Mouse (Mus musculus): ENCODE data around the gene Adam17.

Adam17 gene

DNA sequence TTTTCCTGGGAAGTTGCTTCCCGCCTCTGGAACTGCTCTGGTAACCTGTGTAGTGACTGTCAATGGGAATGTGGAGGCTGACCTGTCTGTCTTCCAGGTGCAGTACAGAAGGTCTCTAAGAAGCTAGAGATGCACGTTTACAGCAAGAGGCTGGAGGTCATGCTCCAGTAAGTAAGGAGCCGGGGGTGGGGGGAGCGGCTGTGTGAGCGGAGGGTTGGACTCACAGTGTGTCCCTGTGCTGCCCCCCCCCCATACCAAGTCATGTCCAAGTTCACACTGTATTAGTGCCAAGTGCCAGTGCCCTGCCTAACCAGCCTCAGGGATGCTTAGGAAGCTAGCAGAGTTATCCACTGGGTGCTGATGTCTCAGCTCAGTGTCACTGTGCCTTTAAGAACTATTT, 61.2 kb downstream of the Adam17 start:
- DNase-seq (ENCODE audit: low read depth), result no peak

DNA sequence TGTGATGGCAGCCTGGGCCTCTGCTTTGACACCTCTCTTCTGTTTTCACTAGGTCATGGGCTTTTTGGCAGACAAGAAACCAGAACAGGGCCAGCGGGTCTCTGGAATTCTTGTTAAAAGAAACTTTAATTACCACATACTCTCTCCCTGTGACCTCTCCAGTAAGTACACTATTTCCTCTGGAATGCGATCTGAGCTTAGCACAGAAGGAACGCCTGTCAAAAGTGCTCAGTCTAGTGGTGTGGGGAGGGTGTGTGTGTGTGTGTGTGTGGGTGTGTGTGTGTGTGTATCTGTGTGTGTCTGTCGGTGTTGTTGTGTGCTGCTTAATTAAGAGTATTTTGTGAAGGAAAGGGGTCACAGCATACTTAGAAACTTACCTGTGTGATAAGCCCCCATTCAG, 66.7 kb downstream of the Adam17 start:
- DNase-seq (ENCODE audit: low read depth), result no peak

DNA sequence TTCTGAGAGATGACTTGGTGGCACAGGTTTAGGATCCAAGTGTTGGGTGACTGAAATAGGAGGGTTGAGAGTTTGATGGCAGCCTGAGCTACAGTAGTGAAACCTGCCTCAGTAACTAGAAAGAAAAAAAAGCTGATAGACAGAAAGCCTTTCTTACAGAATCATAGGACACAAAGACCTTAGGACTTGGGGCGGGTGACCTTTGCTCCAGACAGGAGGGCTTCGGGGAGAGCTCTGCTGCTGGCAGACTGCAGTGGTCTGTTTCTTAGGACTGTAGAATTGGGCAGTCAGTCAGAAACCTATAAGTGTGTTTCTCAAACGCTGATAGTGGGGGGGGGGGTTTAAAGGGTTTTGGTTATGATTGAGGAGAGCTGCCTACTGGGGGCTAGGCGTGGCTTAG, 67.7 kb downstream of the Adam17 start:
- no peak for DNase-seq (ENCODE audit: low read depth)

DNA sequence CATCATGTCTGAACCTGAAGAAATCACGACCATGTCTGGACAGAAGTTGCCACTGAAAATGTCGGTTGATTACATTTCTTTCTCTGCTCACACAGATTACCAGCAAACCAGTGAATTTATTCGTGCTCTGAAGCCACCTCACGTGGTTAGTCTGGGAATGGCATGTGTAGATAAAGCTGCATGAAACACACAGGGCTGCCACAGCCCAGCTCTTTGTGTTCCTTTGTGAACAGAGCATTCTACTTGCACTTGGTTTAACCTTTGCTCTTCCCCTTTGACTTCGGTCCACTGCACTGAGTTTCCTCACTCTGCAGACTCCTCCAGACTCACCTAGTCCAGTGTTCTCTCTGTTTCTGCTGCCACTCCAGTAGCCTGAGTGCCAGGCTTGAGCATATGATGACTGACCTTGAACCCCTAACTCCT, 71.1 kb downstream of the Adam17 start:
- no peak for DNase-seq (ENCODE audit: low read depth)

DNA sequence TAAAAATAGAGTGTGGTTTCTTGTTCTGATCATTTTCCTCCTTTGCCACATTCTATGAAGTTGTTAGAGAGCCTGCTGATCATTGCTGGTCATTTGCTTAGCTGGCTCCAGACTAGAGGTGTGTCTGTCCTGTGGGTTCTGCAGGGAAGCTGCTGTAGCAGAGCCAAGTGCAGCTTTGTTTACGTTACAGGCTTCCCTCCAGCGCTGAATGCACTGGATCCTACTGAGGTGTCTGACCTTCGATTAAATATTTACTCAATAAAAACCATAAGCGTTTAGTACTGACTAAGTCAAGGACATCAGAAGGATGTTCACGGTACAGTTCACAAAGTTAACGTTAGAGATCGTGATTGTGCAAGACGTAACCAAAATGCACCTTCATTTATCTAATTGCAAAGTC, 71.5 kb downstream of the Adam17 start:
- DNase-seq (ENCODE audit: low read depth), result no peak

DNA sequence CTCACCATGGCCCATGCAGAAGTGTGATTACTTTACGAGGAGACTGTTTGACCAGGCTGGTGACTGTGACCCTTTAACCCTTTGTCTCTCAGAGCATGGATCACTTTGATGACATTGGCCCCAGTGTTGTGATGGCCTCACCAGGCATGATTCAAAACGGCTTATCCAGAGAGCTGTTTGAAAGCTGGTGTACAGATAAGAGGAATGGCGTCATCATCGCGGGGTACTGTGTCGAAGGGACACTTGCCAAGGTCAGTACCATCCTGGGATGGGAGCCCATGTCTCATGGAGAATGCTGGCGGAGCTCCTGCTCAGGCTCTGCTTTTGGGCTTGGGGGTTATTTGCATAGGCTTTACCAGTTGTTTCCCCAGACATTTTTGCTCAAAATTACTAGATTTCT, 72.1 kb downstream of the Adam17 start:
- no peak for DNase-seq (ENCODE audit: low read depth)

DNA sequence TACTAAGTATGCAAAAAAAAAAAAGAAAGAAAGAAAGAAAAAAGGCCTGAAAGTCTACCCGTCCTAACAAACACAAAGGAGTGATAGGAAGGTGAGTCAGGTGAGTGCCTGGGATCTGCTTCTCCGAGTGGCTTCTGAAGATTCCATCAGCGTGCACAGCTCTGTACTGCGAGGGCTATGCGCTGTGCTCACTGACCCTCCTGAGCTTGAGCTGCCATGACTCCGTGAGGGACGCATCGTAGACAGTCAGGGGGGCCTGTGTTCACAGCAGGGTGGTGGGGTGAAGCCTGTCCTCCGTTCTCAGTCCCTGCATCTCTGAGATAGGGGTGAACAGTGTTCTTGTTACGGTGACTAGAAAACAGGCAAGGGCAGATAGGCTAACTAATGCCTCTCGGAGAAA, 74.6 kb downstream of the Adam17 start:
- DNase-seq (ENCODE audit: low read depth), result no peak

DNA sequence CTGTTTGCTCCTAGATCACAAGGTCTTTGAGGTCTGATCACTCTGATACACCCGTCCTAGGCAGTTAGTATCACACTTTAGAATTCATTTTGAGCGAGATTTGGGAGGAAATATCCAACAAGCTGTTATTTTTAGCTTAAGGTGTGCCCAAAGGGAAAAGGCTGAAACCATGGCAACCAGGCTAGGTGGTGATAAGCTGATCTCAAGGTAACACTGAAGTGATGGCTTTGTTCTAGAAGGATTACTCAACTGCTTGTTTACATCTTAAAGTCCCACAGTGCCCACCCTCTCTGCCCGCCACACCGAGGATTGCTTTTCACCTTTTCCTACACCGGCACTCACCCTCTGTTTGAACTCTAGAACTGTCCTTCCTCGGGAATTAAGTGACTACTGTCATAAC, 83.8 kb downstream of the Adam17 start:
- no peak for DNase-seq (ENCODE audit: low read depth)

DNA sequence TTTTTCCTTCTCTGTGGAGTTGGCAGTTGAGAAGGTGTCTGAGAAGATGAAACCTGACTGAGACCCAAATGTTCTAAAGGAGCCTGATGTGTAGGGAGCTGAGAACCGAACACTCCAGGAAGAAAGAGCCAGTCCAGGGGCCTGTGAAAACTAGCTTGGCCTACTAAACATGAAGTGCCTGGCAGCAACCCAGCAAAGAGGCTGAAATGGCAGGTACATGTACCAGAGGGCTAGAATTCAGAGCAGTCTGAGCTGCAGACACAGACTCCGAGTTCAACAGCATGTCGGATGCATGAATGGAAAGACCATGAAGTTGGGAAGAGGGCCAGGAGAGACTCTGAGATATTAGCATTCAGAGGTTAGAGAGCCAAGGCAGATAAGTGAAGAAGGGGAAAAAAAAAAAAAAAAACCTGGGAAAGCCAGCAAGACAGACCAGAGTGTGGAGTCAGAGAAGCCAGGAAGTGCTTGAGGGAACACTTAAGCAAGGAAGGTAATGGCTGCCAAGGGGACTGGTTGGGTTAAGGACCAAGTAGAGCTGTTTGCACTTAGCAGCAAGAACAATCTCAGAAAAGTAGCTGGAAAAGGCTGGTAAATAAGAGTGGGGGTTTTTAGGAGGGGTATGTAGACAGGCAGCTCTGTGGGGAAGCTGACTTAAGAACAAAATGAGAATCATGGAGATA, 84.6 kb downstream of the Adam17 start:
- no peak for DNase-seq (ENCODE audit: low read depth)

DNA sequence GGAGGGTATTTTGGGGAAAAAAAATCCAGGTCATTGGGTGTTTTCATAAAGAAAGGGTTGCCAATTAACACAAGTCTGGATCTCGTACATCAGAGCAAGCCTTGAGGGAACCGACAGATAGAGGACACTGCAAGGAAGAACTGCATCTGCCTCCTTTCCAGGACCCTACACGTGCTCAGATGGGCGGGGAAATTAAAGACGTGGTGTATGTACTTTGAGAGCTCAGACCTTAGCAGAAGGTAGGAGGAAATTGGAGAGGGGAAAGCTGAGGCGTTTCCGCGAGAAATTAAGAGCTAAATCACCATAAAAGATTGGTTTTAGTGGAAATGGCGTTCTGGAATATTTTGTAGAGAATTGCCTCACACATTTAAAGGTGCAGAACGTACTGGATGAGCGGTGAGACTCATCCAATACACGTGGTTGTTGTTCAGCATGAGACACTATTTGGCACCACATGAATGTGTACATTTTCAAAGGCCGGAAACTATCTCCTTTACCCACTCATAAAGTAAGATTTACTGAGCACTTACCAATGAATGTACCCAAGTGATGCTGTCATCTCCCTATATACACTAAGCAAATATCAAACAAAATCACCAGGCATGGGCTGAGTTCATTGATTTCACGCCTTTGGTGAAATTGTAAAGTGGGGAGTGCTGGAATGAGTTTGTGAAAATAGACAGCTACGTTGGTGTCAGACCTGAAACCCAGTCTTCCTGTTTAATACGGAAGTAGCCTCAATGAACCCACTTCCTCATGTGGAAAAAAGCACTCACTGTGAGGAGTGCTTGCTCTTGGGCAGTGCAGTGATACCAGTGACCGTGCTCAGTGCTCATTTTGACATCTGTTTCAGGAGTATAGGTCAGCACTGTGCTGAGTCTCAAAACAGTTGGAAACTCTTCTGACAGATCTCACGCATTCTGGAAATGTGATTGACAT, 86.5 kb downstream of the Adam17 start:
- DNase-seq (ENCODE audit: low read depth), result no peak

DNA sequence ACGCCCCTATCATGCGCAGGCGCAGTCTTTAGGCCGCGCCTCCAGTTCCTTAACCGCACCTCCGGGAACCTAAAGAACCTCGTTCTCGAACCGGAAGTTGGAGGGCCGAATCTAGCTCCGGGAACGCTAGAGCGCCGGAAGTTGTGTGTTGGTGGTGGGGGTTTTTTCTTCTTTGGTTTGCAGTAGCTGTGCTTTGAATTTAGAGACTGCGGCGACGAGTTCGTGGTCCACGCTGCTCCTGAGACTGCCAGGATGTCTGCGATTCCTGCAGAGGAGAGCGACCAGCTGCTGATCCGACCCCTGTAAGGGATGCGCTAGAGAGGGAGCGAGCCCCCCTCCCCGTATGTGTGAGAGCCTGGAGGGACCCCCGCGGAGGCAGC, 87.2 kb downstream of the Adam17 start, which contains the start of gene Itgb1bp1:
TSS of gene Itgb1bp1 (minus strand) at position 42 of the 380 bp plus-strand sequence.
- no peak for DNase-seq (ENCODE audit: low read depth)

DNA sequence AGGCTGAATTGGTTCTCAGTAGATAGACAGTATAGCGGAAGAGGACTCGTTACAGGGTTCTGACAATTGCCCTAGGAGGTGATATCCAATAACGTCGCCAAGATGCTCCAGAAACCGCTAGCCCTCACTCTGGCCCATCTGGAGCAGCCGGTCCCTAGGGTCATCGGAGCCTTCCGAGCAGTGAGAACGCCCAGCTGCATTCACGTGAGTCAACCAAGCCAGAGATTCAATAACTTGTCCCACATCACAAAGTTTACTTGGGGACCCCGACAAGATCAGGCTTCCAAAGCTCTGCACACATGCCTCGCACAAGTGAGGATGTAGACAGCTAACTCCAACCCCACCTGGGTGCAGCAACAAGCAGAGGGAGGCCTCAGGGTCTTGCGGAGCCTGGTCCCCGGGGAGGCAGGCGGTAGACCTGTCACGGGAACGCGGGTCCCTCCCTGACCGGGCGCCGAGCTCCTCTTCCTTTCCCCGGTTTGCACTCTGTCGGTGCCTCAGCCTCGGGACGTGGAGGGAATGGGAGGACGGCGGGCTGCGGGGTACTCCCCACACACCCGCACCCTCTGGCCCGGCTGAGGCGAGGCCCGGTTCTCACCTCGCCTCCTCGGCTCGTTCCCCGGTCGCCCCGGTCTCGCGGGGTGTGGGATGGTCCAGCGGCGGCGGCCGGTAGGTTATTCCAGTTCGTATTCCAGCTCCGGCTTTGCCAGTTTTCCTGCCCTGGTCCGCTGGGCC, 87.8 kb downstream of the Adam17 start:
- DNase-seq (ENCODE audit: low read depth), result peak; percentile 89

DNA sequence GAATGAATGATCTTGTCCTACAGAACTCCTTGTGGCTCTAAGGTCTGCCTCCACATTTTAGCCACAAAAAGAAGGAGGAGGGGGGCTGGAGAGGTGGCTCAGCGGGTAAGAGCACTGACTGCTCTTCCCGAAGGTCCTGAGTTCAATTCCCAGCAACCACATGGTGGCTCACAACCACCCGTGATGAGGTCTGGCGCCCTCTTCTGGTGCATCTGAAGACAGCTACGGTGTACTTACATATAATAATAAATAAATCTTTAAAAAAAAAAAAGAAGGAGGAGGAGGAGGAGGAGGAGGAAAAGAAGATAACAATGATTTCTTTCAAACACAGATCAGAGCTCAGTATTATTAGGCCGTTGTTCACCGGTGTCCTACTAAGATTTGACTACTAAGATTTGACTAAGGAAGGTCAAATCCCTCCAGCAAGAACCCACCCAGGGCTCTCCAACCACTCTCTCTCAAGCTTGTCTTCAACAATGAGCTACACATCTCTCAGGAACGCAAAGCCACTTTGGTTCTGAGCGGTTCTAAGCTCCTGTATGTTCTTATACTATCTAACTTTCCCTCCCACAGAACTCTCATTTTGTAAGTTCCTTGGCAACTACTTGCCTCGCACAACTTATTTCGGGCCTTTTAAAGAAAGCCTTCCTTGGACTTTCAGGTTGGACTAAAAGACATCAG, 88.5 kb downstream of the Adam17 start, which contains the start of gene Cpsf3:
TSS of gene Cpsf3 (plus strand) at position 631 of the 681 bp plus-strand sequence.
- DNase-seq (ENCODE audit: low read depth), result no peak

DNA sequence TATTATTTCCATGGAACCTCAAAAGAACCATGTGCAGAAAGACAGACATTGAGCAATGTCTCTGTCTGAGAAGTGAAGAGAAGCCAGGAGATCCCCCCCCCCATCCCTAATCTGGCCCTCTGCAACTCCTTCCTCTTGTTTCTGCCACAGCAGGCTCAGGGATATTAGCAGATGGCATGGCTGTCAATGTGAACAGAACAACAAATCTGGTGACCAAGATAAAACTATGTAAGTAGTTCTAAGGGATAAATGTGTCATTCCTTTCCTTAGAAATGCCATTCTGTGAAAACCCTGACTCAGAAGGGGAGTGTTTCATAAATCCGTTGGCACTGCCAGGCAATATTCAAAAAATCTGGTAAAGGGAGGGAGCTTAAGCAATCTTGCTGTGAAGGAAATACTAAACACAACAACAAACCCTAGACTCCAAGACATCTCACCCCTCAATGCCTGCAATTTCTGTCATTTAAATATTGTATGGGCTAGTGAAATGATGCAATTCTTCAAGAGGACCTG, 96.0 kb downstream of the Adam17 start:
- DNase-seq (ENCODE audit: low read depth), result no peak

DNA sequence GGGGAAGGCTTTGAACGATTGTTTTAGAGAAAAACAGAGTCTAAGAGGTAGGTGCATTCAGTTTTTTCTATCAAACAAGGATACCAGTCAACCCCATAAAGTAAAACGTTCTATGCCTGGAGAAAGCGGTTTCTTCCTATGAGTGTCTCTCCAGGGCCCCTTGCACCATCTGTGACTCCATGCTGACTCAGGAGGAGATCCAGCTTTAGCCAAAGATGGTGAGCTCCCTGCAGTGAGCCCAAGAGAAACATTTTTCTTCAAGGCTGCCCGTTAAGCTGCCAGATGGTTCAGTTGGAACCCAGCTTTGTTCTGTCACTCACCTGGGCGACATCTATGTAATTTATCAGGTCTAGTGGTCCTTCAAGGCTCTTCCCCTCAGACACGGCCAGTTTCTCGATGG, 99.0 kb downstream of the Adam17 start:
- no peak for DNase-seq (ENCODE audit: low read depth)

All from fibroblast of lung, adult 2 months (primary cell).